Mouse (Mus musculus): Measurements from ENCODE around the gene Itga1.

DNA sequence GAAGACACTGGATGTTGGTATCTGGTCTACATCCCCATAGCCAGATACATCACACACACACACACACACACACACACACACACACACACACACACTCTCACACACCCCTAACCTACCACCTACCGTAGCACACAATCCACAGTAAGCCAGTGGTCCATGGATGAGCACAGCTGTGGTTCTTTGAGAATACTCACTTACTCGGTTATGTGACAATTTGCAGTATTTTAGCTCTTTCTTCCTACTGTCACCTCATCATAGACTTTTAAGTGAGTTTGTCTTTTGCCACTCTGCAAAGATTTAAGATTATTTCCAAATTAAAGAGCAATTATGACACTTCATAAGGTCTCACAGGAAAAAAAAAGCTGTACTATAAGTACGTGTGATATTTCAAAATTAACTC, 16.4 kb upstream of the Itga1 start:
- TF ChIP-seq POLR2A (IDR thresholded peaks at IDR 0.05; ENCODE audit: low read depth, low read length) (no peak), CTCF (IDR thresholded peaks at IDR 0.05; ENCODE audit: extremely low read depth, insufficient read depth, insufficient read length, insufficient replicate concordance) (no peak)

Data from spleen, adult 2 months (tissue).